Mouse (Mus musculus) gonadal fat pad, adult 2 months (tissue): ENCODE data around the gene Nosip. TPM values are rescaled to one million over a fixed set of nuclear protein-coding genes. Genes with fewer than 3 reads are reported as not detected.

ENCODE experiments used
- DNase-seq: peaks from one replicate; pipeline ENCODE4 v3.0.0-alpha.2; 2012; ENCODE audit warnings: low read depth
- polyA plus RNA-seq: library from polyadenylated mRNA; depleted of rRNA; stranded (reverse); fragments of >200 nt; gene quantifications from 2 replicates; pipeline ENCODE4 v1.2.3, GENCODE M21; 2012

The Nosip gene
- polyA plus RNA-seq, 1 experiment, result 78.1 TPM

- DNase-seq, result no peak
Observed at GRCm38 (mm10) chr7:45058607-45059571, 3.3 kb upstream of the Nosip start.

GRCm38 (mm10) chr7:45060632-45061122 is 1.6 kb upstream of the Nosip start:
- DNase-seq, result no peak

DNA sequence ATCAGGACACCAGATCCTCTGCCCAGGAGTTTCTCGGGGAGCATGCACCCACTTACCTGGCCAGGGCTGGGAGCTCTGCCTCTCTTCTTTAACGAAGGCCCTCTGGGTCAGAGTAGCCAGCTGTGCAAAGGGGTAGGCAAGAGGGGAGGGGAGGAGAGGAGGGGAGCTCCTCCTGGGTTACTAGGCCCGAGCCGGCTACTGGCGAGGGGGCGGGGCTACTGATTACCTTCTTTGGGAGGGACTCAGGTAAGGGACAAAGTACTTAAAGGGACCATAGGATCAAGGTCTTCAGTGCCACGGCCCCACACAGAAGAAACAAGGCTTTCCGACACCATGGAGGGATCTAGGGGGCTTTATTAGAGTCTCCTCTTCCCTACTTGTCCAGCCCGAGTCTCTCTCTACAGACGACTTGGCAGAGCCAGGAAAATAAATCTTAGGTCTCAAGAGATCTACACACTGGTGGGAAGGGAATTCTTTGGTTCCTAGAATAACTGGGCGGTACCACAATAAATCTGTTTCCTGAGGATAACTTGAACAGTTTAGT is 625 bp upstream of the Nosip start:
- DNase-seq, result no peak

- no peak for DNase-seq
Observed at GRCm38 (mm10) chr7:45067190-45067999, 5.2 kb downstream of the Nosip start.

DNA sequence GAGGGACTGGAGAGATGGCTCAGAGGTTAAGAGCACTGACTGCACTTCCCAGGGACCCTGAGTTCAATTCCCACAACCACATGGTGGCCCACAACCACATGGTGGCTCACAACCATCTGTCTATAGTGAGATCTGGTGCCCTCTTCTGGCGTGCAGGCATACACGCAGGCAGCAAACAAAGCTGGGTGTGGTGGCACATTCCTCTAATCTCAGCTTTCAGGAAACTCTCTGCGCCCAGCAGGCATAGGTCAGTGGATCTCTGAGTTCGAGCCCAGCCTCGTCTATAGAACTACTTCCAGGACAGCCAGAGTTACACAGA is 5.7 kb downstream of the Nosip start:
- DNase-seq, result no peak

GRCm38 (mm10) chr7:45069671-45070070 is 7.4 kb downstream of the Nosip start:
- DNase-seq, result no peak

DNA sequence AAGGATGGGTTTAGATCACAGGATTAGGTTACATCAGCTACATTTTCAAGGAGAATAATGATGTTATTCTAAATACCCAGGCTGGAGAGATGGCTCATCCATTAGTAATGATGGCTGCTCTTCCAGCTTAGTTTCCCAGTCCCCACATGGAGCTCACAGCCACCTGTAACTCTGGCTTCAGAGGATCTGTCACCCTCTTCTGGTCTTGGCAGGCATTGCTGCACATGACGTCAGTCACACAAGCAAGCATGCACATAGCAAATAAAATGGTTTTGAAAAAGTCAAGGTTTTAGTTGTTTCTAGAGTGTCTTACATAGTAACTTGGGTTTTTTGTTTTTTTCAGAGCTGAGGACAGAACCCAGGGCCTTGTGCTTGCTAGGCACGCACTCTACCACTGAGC is 10.0 kb downstream of the Nosip start:
- DNase-seq, result no peak

DNA sequence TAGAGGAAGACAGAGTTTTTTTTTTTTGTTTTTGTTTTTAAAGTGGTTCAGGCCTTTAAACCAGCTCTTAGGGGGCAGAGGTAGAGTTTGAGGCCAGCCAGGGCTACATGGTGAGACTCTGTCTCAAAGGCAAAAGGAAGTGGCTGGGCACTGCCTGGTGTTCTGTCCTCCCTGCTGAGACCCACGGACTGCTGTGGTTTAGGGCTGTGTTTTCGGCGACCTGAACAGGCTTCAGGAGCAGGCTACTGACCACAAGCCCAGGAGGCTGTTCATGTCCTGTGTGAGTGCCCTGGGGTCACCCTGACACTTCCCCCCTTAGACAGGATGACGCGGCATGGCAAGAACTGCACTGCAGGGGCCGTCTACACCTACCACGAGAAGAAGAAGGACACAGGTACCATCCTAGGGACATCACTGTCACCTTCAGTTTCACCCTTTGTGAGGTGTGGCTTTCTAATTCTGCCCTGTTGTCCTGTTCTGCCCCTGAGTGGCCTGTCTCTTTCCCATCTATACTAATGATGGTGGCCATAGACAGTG is 11.0 kb downstream of the Nosip start:
- no peak for DNase-seq

- no peak for DNase-seq
Observed at GRCm38 (mm10) chr7:45073949-45074348, 11.7 kb downstream of the Nosip start.

DNA sequence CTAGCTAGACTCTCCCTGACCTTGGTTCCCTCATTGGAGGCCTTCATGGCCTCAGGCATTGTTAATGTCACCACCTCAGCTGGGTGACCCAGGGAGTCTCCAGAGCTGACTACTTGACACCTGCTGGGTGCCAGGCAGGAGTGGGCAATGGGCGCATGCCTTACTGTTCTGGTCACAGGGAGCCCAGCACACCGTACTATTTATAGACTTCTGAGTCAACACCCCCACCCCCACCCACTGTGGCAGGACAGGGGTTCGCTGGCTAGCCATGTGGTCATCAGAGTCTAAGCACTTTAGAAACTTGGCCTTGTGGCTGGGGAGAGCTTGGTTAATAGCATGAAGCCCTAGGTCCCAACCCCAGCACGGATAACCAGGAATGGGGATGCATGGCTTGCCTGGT is 13.2 kb downstream of the Nosip start:
- DNase-seq, result no peak

- no peak for DNase-seq
Observed at GRCm38 (mm10) chr7:45076501-45076900, 14.3 kb downstream of the Nosip start.

GRCm38 (mm10) chr7:45077322-45077721 is 15.1 kb downstream of the Nosip start:
- DNase-seq, result no peak

GRCm38 (mm10) chr7:45077829-45078228 is 15.6 kb downstream of the Nosip start:
- DNase-seq, result no peak

DNA sequence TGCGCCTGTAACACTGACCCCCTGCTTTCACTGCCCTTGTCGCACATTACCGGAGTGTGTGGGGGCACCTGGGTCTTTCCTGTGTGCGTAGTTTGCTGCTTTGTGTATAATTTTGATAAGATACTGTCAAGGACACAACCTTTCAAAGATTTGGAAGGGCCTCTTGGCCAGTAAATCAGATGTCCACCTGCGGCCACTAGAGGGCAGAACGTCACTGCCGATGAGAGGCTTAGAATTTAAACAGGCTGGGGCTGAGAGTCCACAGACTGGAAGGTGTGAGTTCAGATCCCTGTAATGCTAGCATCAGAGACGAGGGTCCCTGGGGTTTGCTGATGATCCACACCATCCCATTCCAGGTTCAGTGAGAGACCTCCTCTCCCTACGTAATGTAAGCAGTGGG is 16.3 kb downstream of the Nosip start:
- no peak for DNase-seq

DNA sequence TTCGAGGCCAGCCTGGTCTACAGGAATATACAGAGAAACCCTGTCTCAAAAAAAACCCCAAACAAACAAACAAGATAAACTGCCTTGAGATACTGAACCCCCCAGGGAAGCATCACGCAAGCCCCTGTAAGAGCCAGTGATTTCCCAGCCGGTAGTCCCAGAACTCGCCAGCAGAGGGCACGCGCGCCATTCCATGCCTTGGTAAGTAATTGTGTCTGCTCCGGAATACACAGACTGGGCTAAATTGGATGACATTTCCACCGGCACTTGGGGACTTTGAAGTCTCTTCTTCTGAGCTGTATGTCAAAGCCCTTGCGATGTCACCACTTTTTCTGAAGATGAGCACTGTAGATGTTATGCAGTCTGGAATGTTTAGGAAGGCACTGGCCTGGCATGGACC is 17.6 kb downstream of the Nosip start:
- no peak for DNase-seq

DNA sequence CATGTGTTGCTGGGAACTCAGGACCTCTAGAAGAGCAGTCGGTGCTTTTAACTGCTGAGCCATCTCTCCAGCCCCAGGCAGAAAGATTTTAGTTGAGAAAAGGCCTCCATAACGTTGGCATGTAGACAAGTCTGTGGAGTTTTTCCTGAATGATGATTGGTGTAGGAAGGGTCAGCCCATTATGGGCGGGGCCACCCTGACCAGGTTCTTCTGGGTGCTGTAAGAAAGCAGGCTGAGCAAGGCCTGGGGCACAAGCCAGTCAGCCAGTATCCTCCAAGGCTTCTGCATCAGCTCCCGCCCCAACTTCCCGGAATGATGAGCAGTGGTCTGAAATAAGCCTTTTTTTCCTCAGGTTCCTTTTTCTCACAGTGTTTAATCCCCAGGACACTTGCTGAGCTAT is 18.8 kb downstream of the Nosip start:
- no peak for DNase-seq

- DNase-seq, result no peak
Observed at GRCm38 (mm10) chr7:45082401-45083299, 20.4 kb downstream of the Nosip start.

GRCm38 (mm10) chr7:45083300-45083890 is 21.2 kb downstream of the Nosip start:
- no peak for DNase-seq

- DNase-seq, result no peak
Observed at GRCm38 (mm10) chr7:45086084-45086483, 23.9 kb downstream of the Nosip start.

DNA sequence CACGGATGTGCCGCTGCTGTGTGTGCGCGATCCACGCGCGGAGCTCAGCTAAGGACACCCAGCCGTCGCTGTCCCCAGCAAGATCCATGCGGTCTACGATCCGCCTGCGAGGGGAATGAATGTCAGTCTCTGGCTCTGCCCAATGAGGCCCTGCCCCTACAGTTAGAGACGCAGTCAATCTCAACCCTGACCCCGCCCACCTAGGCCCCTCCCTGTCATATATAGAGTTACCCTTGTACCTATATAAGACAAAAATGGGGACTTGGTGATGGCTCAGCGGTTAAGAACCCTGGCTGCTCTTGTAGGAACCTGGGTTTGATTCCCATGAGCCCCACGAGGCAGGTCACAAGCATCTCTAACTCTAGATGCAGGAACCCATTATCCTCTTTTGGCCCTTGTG is 26.4 kb downstream of the Nosip start:
- no peak for DNase-seq
